Mouse (Mus musculus) C2C12 (cell line): ENCODE data around the gene Gnai1.

ENCODE experiments used
- CTCF ChIP-seq: IDR thresholded peaks from one replicate; pipeline ENCODE4 v1.5.1; 2011; ENCODE audit not compliant: control insufficient read depth, insufficient read depth, insufficient read length
- MYOD1 ChIP-seq: IDR thresholded peaks from one replicate; pipeline ENCODE4 v1.6.1; 2011; ENCODE audit warnings: low read depth; ENCODE audit not compliant: control insufficient read depth, insufficient read length
- USF1 ChIP-seq: IDR thresholded peaks from one replicate; pipeline ENCODE4 v1.6.1; 2011; ENCODE audit warnings: low read depth, mild to moderate bottlenecking, control low read depth, moderate library complexity

- TF ChIP-seq MYOD1, result no peak
- TF ChIP-seq CTCF, result no peak
- no peak for TF ChIP-seq USF1
Measured at GRCm38 (mm10) chr5:18365460-18365859, 5.3 kb upstream of the Gnai1 start.
